Mouse (Mus musculus): ENCODE data around the gene Supt7l. TPM values are rescaled to one million over a fixed set of nuclear protein-coding genes. Genes with fewer than 3 reads are reported as not detected.

Supt7l gene
- 10 to 100 TPM; 24.0 to 26.1 TPM for total RNA-seq (2023)

GRCm38 (mm10) chr5:31527707-31528106 is at the start of gene Supt7l:
Gene Supt7l, minus strand, starts transcription at chr5:31527807.

DNA sequence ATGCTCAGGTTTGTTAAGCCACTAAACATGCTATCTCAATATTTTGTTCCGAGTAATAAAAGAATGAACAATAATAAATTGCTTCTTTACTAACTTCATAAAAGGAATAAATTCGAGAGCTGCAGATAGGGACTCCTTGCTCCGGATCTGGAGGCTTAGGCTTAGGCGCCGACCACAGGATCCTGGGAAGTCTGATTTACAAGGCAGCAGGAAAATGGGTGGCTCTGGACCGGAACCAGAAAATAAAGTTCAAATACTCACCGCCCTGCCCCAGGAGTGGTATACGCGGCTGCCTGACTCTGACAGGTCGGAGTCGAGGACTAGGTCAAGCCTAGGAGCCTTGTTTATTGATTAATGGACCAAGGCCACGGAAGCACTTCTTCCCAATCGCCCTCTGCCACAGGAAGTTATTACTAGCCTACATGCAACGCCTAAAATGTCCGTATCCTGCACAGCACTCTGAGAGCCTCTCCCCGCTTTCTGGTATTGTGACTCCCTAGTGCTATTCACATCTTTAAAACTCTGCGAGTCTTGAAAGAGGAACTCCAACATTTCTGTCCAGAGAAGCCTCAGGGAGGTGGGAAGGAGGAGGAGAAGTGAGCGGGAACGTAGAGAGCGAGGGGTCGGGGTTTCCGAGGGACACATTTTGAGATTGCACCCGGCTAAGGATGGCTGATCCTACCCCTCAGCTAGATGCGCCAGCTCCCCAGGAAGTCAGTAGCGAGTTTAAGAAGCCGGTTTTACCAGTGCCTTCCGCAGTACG is 1.1 kb downstream of the Supt7l start, which contains the start of gene Slc4a1ap:
Slc4a1ap (plus strand) TSS at position 642 of the 763 bp plus-strand sequence.

DNA sequence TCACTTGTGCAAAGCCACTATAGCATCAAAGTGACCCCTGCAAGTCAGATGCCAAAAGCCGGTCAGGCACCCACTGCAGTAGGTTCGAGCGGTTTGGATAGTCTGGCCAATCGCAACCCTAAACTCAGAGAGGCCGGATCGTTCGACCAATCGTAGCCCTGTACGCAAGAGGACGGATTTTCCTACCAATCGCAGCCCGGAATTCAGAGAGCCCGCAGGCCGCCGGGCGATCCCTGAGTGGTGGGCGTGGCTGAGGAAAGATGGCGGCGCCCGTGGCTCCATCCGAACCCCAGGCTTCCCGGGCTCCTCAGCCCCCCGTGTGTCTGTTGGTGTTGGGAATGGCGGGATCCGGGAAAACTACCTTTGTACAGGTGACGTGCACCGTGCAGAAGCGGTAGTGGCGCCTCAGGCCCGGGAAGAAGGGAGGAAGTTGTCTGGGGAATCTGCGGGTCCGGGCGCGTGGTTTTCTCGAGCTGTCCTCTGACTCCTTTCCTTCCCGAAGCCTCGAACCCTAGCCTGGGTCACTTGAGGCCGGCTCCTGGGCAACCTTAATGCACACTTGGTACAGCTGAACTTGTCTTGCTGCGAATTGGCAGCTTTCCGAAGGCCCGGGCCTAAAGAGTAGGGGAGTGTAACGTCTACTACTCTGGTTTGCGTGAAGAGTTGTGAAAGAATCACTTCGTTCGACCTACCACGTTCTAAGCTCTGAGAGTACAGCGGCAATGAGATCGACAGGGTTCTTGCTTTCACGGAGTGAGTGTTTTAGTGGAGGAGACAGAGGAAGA is 32.9 kb downstream of the Supt7l start, which contains the start of gene Gpn1:
Gpn1 (plus strand) TSS at position 229 of the 785 bp plus-strand sequence.

GRCm38 (mm10) chr5:31485440-31485839 is 42.2 kb downstream of the Supt7l start, which contains the start of gene 4930548H24Rik:
Gene 4930548H24Rik, plus strand, starts transcription at chr5:31485740.

Other genes starting within 250 kb of the Supt7l start
- 10 to 100 TPM; 45.7 to 49.5 TPM for gene Ift172, start 236.7 kb downstream of the Supt7l start, total RNA-seq (2023)
- gene Fndc4, start 231.7 kb downstream of the Supt7l start, total RNA-seq (2023): 1 to 10 TPM; 1.3 to 1.4 TPM
- not detected for gene Gckr, start 230.4 kb downstream of the Supt7l start, total RNA-seq (2023)
- 10 to 100 TPM; 38.8 to 46.6 TPM for gene Zfp512, start 75.4 kb downstream of the Supt7l start, total RNA-seq (2023)
- gene 4930548H24Rik, start 42.1 kb downstream of the Supt7l start, total RNA-seq (2023): 1 to 10 TPM; 2.7 to 4.2 TPM
- 10 to 100 TPM; 51.2 to 55.0 TPM for gene Gpn1, start 33.1 kb downstream of the Supt7l start, total RNA-seq (2023)
- 10 to 100 TPM; 71.2 to 87.6 TPM for gene Slc4a1ap, start 812 bp downstream of the Supt7l start, total RNA-seq (2023)
- 10 to 100 TPM; 74.9 to 90.5 TPM for gene Mrpl33, start 69.1 kb upstream of the Supt7l start, total RNA-seq (2023)
- gene Rbks, start 169.8 kb upstream of the Supt7l start, total RNA-seq (2023): 10 to 100 TPM in 1 of 2 experiments, 1 to 10 TPM in 1; 9.2 to 14.8 TPM
- gene Babam2, start 169.9 kb upstream of the Supt7l start, total RNA-seq (2023): 10 to 100 TPM; 49.9 to 63.7 TPM